Mouse (Mus musculus) kidney, adult 2 months (tissue): ENCODE data around the gene C5ar1. TPM values are rescaled to one million over a fixed set of nuclear protein-coding genes. Genes with fewer than 3 reads are reported as not detected.

Source experiments
- DNase-seq: peaks from one replicate; pipeline ENCODE4 v3.0.0; 2021
- H3K27ac ChIP-seq: fragments of 200-500 bp; 2 replicates; pipeline ENCODE4 v1.5.1; 2012; ENCODE audit warnings: low read depth, low read length, control low read depth, inconsistent platforms; ENCODE audit not compliant: insufficient read depth
- H3K27me3 ChIP-seq: fragments of 200-500 bp; replicated peaks from 2 replicates; pipeline ENCODE4 v1.6.1; 2012; ENCODE audit warnings: mild to moderate bottlenecking, moderate library complexity, low read length, inconsistent platforms; ENCODE audit not compliant: control insufficient read depth, insufficient read depth
- H3K36me3 ChIP-seq: fragments of 200-500 bp; 2 replicates; pipeline ENCODE4 v1.6.1; 2012; ENCODE audit warnings: mild to moderate bottlenecking, moderate library complexity, low read length, inconsistent platforms; ENCODE audit not compliant: control insufficient read depth, insufficient read depth
- H3K4me1 ChIP-seq: fragments of 200-500 bp; 2 replicates; pipeline ENCODE4 v1.6.1; 2011; ENCODE audit warnings: low read length; ENCODE audit not compliant: control insufficient read depth, insufficient read depth
- H3K4me3 ChIP-seq: fragments of 200-500 bp; 2 replicates; pipeline ENCODE4 v1.5.1; 2011; ENCODE audit warnings: mild to moderate bottlenecking, low read depth, low read length, control low read depth; ENCODE audit not compliant: insufficient read depth
- CTCF ChIP-seq: fragments of 200-500 bp; conservative IDR thresholded peaks from 2 replicates; pipeline ENCODE4 v1.5.1; 2011; ENCODE audit warnings: low read depth, mild to moderate bottlenecking, control low read depth, low read length, moderate library complexity, mixed read lengths; ENCODE audit not compliant: insufficient read depth, insufficient read length
- POLR2A ChIP-seq: fragments of 200-500 bp; IDR thresholded peaks from one replicate; pipeline ENCODE4 v1.6.1; 2011; ENCODE audit warnings: low read depth, low read length, control low read depth
- WGBS: fragments of 180-500 bp; shearing (Covaris S2); methylation state at CpG from one replicate; pipeline ENCODE4 v1.1.7; 2018; 5-methylcytosine and 5-hydroxymethylcytosine counted together
- polyA plus RNA-seq: library from polyadenylated mRNA; depleted of rRNA; stranded (reverse); fragments of >200 nt; gene quantifications from 2 replicates; pipeline ENCODE4 v1.2.3, GENCODE M21; 2012

Gene C5ar1
- polyA plus RNA-seq, 1 experiment = 4.2 TPM

DNA sequence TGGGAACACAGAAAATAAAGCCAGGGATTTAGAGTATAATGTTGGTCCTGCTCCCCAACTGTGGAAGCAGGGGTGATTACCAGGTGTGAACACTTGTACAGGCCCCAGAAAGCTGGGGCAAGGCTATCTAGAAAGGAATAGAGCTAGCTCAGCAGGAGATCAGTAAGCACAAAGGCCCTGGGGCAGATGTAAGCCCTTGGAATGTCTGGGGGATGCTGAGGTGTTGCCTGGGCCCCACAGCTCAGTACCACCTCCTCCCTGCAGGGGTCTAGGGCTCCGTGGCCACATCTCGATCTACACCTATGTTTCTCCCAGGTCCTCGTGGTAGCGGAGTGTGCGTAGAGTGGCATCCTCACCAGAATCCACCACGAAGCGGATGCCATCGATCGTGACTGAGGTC is 45.4 kb downstream of the C5ar1 start:
- DNase-seq = no peak
- Histone ChIP-seq H3K36me3 (no peaks in the 10 kb centered on the region; the same call in 1 of the 2 replicates), H3K27ac (no peak overlapping the region), H3K4me1 (no peaks in the 10 kb centered on the region), H3K4me3 (no peak overlapping the region), H3K27me3 (no peaks in the 10 kb centered on the region)
- TF ChIP-seq CTCF = no peak
- no peak for TF ChIP-seq POLR2A
- 95% methylated on average over 9 of the region's 9 CpGs for WGBS

DNA sequence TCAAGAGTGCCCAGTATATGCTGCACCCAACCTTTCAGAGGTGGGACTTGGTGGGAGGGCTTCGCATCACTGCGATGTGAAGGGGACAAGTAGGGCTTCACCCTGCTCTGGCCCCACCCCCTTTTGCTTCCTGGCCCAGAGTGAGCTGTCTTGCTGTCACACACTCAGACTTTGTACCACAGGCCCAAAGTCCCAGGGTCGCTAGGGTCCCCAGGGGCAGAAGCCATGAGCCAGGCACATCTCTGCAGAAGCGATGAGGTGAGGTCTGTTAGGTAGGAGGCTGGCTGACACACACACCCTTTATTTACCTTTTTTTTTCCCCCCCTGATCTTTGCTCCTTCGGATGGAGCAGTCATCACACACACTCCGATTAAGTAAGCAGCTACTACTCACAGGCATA is 46.1 kb downstream of the C5ar1 start:
- no peak for TF ChIP-seq CTCF
- no peak for TF ChIP-seq POLR2A
- DNase-seq = no peak
- H3K36me3 ChIP-seq = no peaks in the 10 kb centered on the region; the same call in 1 of the 2 replicates
- no peak overlapping the region for H3K4me3 ChIP-seq
- WGBS = 73% methylated on average over 6 of the region's 6 CpGs
- no peaks in the 10 kb centered on the region for H3K27me3 ChIP-seq
- H3K4me1 ChIP-seq = no peaks in the 10 kb centered on the region
- H3K27ac ChIP-seq = no peak overlapping the region

DNA sequence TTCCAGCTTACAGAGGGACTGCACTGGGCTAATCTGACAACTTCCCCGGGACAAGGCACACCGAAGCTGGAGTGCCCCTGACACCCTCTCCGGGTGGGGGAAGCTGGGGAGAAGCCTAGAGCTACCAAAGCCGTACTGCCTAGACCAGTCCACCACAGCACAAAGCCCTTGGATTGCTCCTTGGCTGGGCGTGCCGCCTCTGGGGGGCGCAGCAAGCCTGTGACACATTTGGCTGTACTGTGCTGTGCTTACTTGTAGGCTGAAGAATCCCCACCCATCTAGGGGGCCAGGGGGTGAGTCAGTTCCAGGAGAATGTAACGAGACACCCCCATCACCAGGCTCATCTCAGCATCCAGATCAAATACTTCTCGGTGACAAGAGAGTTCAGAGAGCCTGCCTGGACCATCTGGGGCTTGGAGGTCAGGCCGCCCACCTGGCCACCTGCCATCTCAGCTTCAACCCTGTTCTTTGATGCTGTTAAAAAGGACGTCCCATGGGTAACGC is 48.4 kb downstream of the C5ar1 start:
- no peak for DNase-seq
- WGBS = 67% methylated on average over 12 of the region's 12 CpGs
- Histone ChIP-seq H3K4me1 (no peaks in the 10 kb centered on the region), H3K27me3 (no peaks in the 10 kb centered on the region), H3K36me3 (no peaks in the 10 kb centered on the region; the same call in 1 of the 2 replicates), H3K27ac (no peak overlapping the region), H3K4me3 (no peak overlapping the region)
- TF ChIP-seq POLR2A = no peak
- peak; percentile 39; the same call in 1 of the 2 replicates for TF ChIP-seq CTCF

DNA sequence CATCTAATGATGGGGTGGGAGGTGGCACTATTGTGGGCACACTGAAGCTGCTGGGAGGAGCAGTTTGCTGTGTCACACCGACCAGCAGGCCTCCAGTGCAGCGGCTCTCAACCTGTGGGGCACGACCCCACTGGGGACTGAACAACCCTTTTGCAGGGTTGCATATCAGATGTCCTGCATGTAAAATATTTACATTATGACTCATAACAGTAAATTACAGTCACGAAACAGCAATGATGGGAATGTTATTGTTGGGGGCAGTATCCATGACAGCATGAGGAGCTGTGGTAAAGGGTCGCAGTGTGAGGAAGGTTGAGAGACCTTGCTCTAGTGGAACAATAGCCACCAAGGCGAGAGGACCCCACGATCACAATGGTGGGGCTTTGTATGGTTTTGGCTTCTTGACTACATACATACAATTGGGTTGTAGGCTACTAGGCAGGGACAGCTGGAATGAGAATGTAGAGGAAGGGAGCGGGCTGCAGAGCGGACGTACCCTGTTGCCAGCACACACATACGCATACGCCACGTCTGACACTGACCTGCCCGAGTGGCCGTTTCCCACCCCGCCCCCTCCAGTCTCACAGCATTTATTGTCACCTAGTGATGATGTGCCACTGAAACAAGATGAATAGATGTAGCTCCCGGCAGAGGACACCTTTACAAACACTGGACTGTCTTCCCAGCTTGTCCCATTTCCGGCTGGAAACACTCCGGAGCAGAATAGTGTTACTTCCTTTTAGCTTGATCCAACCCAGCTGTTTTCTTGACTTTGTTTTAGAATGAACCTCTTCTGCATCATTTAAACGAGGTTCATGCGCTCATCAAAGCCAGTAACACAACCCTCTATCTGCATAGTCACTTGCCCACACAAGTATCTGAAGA is 50.3 kb downstream of the C5ar1 start:
- WGBS = 70% methylated on average over 21 of the region's 21 CpGs
- H3K27ac ChIP-seq = no peak overlapping the region
- H3K4me3 ChIP-seq = no peak overlapping the region
- TF ChIP-seq POLR2A = no peak
- no peak for TF ChIP-seq CTCF
- no peaks in the 10 kb centered on the region for H3K27me3 ChIP-seq
- no peaks in the 10 kb centered on the region for H3K36me3 ChIP-seq
- no peak for DNase-seq
- peaks cover 8% of the 10 kb centered on the region; the same call in 1 of the 2 replicates for H3K4me1 ChIP-seq

DNA sequence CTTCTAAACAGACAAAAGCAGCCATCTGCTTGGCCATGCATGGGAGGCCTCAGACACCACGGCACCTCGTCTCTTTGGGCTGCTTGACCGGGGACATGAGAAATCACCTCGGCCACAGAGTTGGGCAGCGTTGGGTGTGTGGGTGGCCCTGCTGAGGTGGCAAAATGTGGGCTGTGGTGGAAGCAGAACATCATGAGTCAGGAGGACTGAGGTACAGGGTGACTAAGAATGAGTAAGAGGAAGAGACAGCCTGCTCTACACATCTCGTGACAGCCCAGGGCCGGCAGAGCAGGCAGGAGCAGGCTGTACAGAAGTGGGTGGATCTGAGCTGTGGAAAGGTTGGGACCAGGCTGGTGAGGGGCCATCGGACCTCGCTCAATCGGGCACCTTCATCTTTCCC is 51.8 kb downstream of the C5ar1 start:
- H3K27me3 ChIP-seq = no peaks in the 10 kb centered on the region
- H3K27ac ChIP-seq = no peak overlapping the region
- peak; percentile 26 for DNase-seq
- TF ChIP-seq CTCF (no peak), POLR2A (no peak)
- peaks cover 20% of the 10 kb centered on the region for H3K4me1 ChIP-seq
- no peak overlapping the region for H3K4me3 ChIP-seq
- H3K36me3 ChIP-seq = no peaks in the 10 kb centered on the region
- 73% methylated on average over 10 of the region's 10 CpGs for WGBS

DNA sequence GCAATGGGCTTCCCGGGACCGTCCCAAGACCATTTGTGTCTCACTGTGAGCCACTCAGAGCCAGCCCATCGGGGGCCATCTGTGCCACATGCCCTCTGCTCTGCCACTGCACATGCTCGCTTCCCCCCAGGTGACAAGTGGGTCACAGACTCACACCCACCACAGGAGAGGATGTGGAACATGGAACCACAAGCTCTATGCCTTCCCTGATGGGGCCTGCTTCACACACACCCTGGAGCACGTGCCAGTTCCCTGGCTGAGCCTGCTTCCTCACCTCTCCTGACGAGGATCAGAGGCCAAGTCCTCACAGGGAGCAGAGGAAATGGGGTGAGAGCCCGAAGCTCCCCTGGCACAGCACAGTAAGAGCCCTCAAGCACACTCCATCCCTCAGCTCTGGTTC is 52.3 kb downstream of the C5ar1 start:
- DNase-seq = no peak
- H3K27me3 ChIP-seq = no peaks in the 10 kb centered on the region
- TF ChIP-seq CTCF (no peak), POLR2A (no peak)
- peaks cover 24% of the 10 kb centered on the region for H3K4me1 ChIP-seq
- no peaks in the 10 kb centered on the region for H3K36me3 ChIP-seq
- 74% methylated on average over 7 of the region's 7 CpGs for WGBS
- H3K4me3 ChIP-seq = no peak overlapping the region
- H3K27ac ChIP-seq = no peak overlapping the region

DNA sequence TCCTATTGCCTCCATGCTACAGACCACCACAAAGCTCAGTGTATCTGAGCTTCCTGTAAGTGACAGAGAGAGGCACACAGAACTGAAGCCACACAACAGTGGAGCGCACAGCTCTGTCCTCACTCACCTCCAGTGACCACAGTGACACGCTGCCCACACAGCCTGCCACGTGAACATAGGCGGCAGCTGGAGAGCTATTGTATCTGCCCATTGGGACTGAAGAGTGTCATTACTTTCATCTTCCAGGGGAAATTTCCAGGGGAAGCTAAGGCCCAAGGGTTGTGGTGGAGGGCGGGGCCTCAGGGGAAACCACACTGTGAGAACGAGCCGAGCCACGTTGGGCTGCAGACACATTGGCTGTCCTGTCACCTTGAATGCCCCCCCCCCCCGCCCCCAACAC is 54.5 kb downstream of the C5ar1 start:
- 60% methylated on average over 9 of the region's 9 CpGs for WGBS
- Histone ChIP-seq H3K27me3 (no peaks in the 10 kb centered on the region), H3K36me3 (no peaks in the 10 kb centered on the region), H3K27ac (peak overlapping the region; percentile 18), H3K4me3 (no peak overlapping the region), H3K4me1 (peaks cover 24% of the 10 kb centered on the region)
- TF ChIP-seq POLR2A (no peak), CTCF (no peak)
- no peak for DNase-seq
